Mouse (Mus musculus) small intestine, adult 2 months (tissue): ENCODE data around the gene Mier2.

ENCODE experiments used
- CTCF ChIP-seq: fragments of 200-500 bp; IDR thresholded peaks from 2 replicates; pipeline ENCODE4 v1.5.1; 2012; ENCODE audit warnings: low read depth, mild to moderate bottlenecking, control low read depth, inconsistent platforms, low read length, moderate library complexity, mixed read lengths; ENCODE audit not compliant: insufficient replicate concordance, insufficient read length; ENCODE audit errors: extremely low read depth
- POLR2A ChIP-seq: fragments of 200-500 bp; IDR thresholded peaks from 2 replicates; pipeline ENCODE4 v1.6.1; 2012; ENCODE audit warnings: low read depth, mild to moderate bottlenecking, control low read depth, inconsistent platforms, low read length, moderate library complexity

DNA sequence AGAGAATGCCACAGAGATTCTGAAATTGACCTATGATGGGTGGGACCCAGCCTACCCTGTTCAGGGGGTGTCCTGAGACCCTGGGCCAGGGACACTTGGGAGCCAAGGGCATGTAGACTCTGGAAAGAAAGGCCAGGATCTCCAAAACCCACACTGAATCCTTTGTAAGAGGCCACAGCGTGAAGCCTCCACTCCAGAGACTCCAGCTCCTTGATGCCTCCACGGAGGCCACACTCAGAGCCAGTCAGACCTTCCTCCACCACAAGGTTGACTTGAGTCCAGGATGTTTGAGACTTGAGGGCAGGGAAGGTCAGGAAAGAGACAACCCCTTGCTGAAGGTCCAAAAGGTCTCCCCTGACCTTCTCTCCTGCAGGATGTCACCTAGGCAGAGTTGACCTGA is 20.6 kb downstream of the Mier2 start:
- TF ChIP-seq POLR2A: no peak
- no peak for TF ChIP-seq CTCF
